Mouse (Mus musculus): ENCODE data around the gene Crxos. TPM values are rescaled to one million over a fixed set of nuclear protein-coding genes. Genes with fewer than 3 reads are reported as not detected.
A peak's percentile ranks its signal among the peaks of the same experiment; 100 is the strongest.
"Not testable (repeated sequence)": the region's sequence is repeated elsewhere in the genome, so short reads cannot be mapped to it uniquely, and the experiment has no call there.

The Crxos gene
- polyA plus RNA-seq, 1 experiment from 2014 or later, result not detected

DNA sequence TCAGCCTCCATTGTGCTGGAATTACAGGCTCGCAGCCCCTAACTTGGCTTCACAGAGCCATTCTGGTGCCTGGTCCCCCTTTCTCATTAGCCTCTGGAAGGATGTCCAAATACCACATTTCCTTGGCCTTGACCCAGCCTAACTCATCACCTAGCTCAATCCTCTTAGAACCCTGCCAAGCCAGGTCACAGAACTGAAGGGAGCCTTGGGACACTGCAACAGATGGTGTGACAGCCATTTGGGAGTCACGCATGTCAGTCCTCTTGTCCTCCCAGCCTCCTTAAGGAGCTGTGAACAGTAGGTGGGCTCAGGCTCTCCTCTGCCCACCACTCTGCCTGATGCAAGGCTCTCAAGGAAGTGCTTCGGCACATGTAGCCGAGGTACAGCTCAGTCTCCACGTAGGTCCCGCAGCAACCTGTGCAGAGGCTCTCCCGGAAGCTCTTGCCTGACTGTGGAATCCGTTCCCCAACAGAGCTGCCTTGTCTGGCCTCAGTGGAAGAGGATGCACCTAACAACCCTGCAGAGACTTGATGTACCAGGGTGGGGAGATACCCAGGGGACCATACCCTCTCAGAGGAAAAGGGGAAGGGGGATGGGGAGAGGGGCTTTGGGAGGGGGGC, 25.7 kb downstream of the Crxos start:
- H3K27me3 ChIP-seq, result no peaks in the 10 kb centered on the region
- WGBS, result 84% methylated on average over 8 of the region's 8 CpGs
- no peak overlapping the region for H3K27ac ChIP-seq (replicated peaks)
- H3K4me1 ChIP-seq (replicated peaks), result no peaks in the 10 kb centered on the region
- H3K4me2 ChIP-seq, result no peak overlapping the region
- ATAC-seq (ENCODE audit: low FRiP score, low read depth), result no peak
- no peak overlapping the region for H3K4me3 ChIP-seq
- no peak overlapping the region for H3K9ac ChIP-seq
- no peaks in the 10 kb centered on the region for H3K36me3 ChIP-seq
- H3K9me3 ChIP-seq, result no peaks in the 10 kb centered on the region

DNA sequence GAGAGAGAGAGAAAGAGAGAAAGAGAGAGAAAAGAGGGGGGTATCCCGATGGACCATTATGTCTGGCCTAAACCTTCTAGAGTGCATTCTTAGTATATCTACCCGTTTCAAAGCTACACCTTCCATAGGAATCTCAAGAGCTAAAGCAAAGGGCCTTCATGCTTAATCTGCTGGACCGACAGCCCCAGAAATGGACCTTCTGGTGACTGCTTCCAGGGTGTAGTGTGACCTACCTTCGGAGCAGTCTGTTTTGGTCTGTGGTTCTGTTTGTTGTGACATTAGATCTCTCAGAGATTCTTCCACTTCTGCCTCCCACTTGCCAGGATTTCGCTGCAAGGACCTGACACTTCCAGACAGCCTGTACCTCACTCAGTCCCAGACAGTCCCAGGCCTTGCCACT, 28.1 kb downstream of the Crxos start:
- Histone ChIP-seq H3K36me3 (no peaks in the 10 kb centered on the region), H3K4me1 (replicated peaks) (no peaks in the 10 kb centered on the region), H3K4me3 (no peak overlapping the region), H3K9me3 (no peaks in the 10 kb centered on the region), H3K27ac (replicated peaks) (no peak overlapping the region), H3K4me2 (no peak overlapping the region), H3K9ac (no peak overlapping the region), H3K27me3 (no peaks in the 10 kb centered on the region)
- no peak for ATAC-seq (ENCODE audit: low FRiP score, low read depth)
- WGBS, result 86% methylated on average over 5 of the region's 5 CpGs

DNA sequence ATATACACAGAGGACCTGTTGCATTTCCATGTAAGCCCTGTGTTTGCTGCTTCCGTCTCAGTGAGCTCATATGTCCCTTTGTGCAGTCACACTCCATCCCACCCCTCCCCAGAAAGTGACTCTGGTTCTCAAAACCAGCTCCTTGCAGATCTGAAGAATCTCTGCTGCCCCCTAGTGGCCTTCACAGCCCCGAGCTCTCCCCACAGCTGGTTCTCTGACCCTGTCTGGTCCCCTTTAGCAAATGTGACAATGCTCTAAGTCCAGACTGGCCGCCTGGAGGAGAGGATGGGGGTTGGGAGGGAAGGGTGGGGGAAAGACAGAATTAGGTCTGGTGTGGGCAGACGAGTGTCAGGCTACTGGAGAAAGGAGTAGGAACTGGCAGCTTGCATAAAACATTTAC, 29.8 kb downstream of the Crxos start:
- peak; percentile 46; the same call in 1 of the 2 replicates for ATAC-seq (ENCODE audit: low FRiP score, low read depth)
- Histone ChIP-seq H3K9ac (no peak overlapping the region), H3K9me3 (no peaks in the 10 kb centered on the region), H3K4me3 (no peak overlapping the region), H3K4me1 (replicated peaks) (no peaks in the 10 kb centered on the region), H3K27ac (replicated peaks) (no peak overlapping the region), H3K36me3 (peaks cover 7% of the 10 kb centered on the region), H3K27me3 (no peaks in the 10 kb centered on the region), H3K4me2 (no peak overlapping the region)
- WGBS, result 1% methylated on average over 4 of the region's 4 CpGs

DNA sequence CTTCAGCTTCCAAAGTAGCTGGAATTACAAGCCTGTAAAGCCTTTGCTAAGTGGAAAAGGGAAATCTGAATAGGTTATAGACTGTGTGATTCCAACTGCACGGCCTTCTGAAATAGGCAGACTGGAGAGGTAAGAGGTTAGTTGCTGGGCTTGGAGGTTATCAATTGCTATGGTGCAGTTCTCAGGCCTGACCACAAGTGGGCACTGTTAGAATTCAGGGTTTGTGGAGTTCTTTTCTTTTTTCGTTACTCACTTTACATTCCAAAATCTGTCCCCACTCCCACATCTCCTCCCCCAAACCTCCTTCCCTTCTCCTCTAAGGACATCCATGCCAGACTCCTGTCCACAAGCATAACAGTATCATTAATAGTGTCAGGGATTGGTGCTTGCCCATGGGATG, 31.8 kb downstream of the Crxos start:
- H3K4me2 ChIP-seq, result no peak overlapping the region
- no peak overlapping the region for H3K27ac ChIP-seq (replicated peaks)
- H3K4me3 ChIP-seq, result no peak overlapping the region
- no peaks in the 10 kb centered on the region for H3K4me1 ChIP-seq (replicated peaks)
- peaks cover 21% of the 10 kb centered on the region for H3K36me3 ChIP-seq
- H3K27me3 ChIP-seq, result no peaks in the 10 kb centered on the region
- 36% methylated on average over 2 of the region's 2 CpGs for WGBS
- ATAC-seq (ENCODE audit: low FRiP score, low read depth), result no peak
- H3K9ac ChIP-seq, result no peak overlapping the region
- no peaks in the 10 kb centered on the region for H3K9me3 ChIP-seq

DNA sequence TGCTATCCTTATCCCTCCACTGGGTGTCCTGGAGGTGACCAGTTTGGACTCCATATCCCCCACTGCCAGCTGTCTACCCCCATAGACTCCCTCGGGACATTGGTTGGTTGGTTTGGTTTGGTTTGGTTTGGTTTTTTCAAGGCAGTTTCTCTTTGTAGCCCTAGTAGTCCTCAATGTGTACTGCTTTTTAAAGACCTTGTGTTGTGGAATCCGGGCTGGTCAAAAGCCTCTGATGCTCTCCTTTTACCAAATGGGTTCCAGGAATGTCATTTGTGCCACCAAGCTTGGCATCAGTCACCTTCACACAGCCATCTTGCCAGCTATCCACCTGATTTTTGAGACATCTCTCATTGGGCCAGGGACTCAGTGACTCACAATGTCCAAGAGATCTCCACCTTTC, 32.3 kb downstream of the Crxos start:
- Histone ChIP-seq H3K9me3 (no peaks in the 10 kb centered on the region), H3K27ac (replicated peaks) (no peak overlapping the region), H3K4me2 (no peak overlapping the region), H3K36me3 (peaks cover 26% of the 10 kb centered on the region), H3K4me1 (replicated peaks) (peaks cover 4% of the 10 kb centered on the region; the same call in 1 of the 2 replicates), H3K9ac (no peak overlapping the region), H3K4me3 (no peak overlapping the region), H3K27me3 (no peaks in the 10 kb centered on the region)
- no peak for ATAC-seq (ENCODE audit: low FRiP score, low read depth)
- 87% methylated on average over 2 of the region's 2 CpGs for WGBS

DNA sequence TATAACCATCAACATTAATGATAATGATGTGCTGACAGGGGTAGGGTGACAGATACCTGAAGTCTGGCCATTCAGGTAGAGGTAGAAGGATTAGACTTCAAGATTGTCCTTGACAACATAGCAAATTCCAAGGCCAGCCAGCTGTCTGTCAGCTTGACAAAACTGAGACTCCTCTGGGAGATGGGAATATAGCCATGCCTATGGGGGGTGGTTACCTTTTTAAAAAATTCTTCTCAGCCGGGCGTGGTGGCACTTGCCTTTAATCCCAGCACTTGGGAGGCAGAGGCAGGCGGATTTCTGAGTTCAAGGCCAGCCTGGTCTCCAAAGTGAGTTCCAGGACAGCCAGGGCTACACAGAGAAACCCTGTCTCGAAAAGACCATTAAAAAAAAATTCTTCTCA, 33.3 kb downstream of the Crxos start:
- H3K9me3 ChIP-seq; H3K4me3 ChIP-seq; H3K27ac ChIP-seq (replicated peaks); H3K9ac ChIP-seq; H3K4me2 ChIP-seq; ATAC-seq (ENCODE audit: low FRiP score, low read depth); H3K27me3 ChIP-seq: not testable (repeated sequence)
- WGBS, result 93% methylated on average over 4 of the region's 4 CpGs
- H3K36me3 ChIP-seq, result peaks cover 33% of the 10 kb centered on the region
- peaks cover 13% of the 10 kb centered on the region for H3K4me1 ChIP-seq (replicated peaks)

DNA sequence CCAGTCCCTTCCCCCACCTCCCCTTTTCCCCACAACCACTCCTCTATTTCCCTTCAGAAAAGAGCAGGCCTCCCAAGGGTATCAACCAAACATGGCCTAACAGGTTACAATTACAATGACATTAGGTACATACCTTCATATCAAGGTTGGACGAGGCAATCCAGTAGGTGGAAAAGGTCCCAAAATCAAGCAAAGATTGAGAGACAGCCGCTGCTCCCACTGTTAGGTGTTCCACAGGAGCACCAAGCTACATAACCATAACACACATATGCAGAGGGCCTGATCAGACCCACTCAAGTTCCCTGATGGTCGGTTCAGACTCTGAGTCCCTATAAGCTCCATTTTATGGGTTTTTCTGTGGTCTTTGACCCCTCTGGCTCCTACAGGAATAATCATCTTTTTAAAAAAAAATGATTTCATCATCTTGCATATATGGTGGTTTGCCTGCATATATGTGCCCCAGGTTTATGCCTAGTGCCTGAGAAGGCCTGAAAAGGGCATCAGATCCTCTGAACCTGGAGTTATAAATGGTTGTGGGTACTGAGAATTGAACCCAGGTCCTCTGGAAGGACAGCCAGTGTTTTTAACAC, 33.8 kb downstream of the Crxos start:
- Histone ChIP-seq H3K27me3 (no peaks in the 10 kb centered on the region), H3K4me1 (replicated peaks) (peaks cover 18% of the 10 kb centered on the region), H3K4me2 (no peak overlapping the region), H3K27ac (replicated peaks) (no peak overlapping the region), H3K4me3 (no peak overlapping the region), H3K9ac (no peak overlapping the region), H3K36me3 (peaks cover 33% of the 10 kb centered on the region), H3K9me3 (no peaks in the 10 kb centered on the region)
- WGBS, result 92% methylated on average over 3 of the region's 3 CpGs
- no peak for ATAC-seq (ENCODE audit: low FRiP score, low read depth)

DNA sequence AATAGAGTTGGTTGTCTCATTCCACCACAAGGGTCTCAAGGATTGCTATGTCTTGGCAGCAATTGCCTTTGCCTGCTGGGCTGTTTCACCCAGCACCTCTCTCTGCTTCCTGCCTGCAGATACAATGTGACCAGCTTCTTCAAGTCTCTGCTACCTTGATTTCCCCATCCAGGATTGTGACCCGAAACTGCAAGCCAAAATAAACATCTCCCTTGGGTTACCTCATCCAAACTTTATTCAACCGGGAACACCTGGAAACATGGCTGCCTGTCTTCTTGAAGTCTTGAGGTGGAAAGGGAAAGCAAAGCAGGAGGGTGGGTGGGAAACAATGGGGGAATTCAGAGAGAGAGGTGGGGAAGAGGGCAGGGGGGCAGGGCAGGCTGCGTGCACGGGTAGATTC, 34.6 kb downstream of the Crxos start:
- peaks cover 33% of the 10 kb centered on the region for H3K36me3 ChIP-seq
- no peaks in the 10 kb centered on the region for H3K27me3 ChIP-seq
- no peak overlapping the region for H3K4me3 ChIP-seq
- H3K4me1 ChIP-seq (replicated peaks), result peaks cover 22% of the 10 kb centered on the region
- ATAC-seq (ENCODE audit: low FRiP score, low read depth), result no peak
- no peaks in the 10 kb centered on the region for H3K9me3 ChIP-seq
- no peak overlapping the region for H3K27ac ChIP-seq (replicated peaks)
- 81% methylated on average over 4 of the region's 4 CpGs for WGBS
- no peak overlapping the region for H3K4me2 ChIP-seq
- H3K9ac ChIP-seq, result no peak overlapping the region

DNA sequence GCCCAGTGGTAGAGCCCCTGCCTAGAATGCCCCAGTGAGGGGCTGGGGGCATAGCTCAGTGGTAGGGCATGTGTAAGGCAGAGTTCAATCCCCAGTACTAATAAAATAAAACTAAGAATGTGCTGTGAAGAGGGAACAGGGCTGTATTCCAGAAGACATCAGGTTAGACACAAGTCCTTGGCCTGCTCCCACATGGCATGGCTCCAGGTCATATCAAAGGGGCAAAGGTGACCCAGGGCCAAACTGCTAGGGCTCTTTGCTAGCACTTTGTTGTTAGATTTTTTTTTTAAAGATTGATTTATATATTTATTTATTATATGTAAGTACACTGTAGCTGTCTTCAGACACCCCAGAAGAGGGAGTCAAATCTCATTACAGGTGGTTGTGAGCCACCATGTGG, 36.0 kb downstream of the Crxos start:
- Histone ChIP-seq H3K27ac (replicated peaks) (no peak overlapping the region), H3K9me3 (no peaks in the 10 kb centered on the region), H3K27me3 (no peaks in the 10 kb centered on the region), H3K9ac (no peak overlapping the region), H3K36me3 (peaks cover 33% of the 10 kb centered on the region), H3K4me1 (replicated peaks) (peaks cover 28% of the 10 kb centered on the region), H3K4me3 (no peak overlapping the region), H3K4me2 (no peak overlapping the region)
- ATAC-seq (ENCODE audit: low FRiP score, low read depth), result no peak

DNA sequence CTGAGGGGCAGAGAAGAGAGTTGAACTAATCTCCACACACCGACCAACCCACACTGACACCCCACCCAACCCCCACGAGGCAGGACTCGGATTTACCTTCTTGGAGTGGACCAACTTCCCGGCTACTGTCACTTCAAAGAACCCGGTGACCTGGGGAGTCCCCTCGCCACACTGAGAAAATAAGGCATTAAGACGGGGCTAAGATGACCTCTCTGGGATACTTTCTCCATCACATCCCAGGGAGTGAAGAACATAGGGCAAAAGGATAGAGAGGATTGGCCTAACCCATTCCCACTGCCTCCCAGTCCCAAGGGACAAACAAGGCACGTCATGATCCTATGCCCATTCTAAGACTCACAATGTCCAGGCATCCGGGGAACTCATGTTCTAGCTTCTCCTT, 37.5 kb downstream of the Crxos start:
- H3K9me3 ChIP-seq, result no peaks in the 10 kb centered on the region
- no peak for ATAC-seq (ENCODE audit: low FRiP score, low read depth)
- WGBS, result 94% methylated on average over 9 of the region's 9 CpGs
- H3K36me3 ChIP-seq, result peaks cover 33% of the 10 kb centered on the region
- no peak overlapping the region for H3K27ac ChIP-seq (replicated peaks)
- peak overlapping the region; percentile 79 for H3K4me2 ChIP-seq
- H3K4me3 ChIP-seq, result peak overlapping the region; percentile 63
- H3K27me3 ChIP-seq, result no peaks in the 10 kb centered on the region
- peaks cover 28% of the 10 kb centered on the region for H3K4me1 ChIP-seq (replicated peaks)
- H3K9ac ChIP-seq, result 0 out of 2 replicates have a peak overlapping the region, but pooled peaks have one; percentile 66

DNA sequence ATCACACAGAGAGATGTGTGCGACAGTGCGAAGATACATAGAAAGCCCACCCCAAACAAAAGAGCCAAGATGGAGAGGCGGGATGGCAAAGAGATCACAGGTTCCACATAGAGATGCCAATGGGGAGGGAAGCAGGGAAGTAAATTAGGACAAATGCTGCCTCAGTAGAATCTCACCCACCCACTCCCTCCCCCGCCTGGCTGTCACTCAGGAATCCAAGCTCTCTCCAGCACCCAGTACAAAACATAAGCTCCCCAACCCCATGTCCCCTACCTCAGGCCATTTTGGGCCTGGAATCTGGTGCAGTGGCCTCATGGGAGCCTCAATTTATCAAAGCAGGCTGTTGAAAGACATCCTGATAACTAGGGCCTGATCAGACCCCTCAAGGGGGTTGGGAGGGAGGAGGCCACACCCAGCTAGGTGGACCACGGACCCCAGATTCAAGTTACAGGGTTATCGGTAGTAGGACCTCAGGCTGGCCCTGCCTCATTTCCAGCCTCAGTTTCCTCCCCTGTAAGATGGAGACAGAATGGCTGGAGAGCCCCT, 38.3 kb downstream of the Crxos start:
- 86% methylated on average over 6 of the region's 6 CpGs for WGBS
- no peak overlapping the region for H3K27ac ChIP-seq (replicated peaks)

DNA sequence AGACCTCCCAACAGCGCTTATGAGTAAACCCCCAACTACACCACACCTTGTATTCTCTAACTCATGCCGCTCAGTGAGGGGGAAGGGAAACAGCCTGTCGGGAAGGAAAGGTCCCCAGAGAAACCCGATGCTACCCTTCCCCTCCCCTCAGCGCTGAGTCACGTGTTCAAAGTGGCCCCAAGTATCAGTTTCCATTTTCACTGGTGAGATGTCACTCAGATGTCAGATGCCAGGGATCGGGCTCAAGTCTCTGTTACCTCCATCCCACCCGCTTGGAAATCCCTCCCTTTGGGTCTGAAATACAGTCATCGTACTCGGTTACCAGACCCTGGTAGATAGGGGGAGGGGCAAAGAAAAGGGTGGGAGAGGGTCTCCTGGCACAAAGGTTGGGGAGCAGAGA, 39.4 kb downstream of the Crxos start:
- Histone ChIP-seq H3K36me3 (peaks cover 30% of the 10 kb centered on the region), H3K4me3 (peak overlapping the region; percentile 63), H3K4me2 (peak overlapping the region; percentile 79), H3K27me3 (no peaks in the 10 kb centered on the region), H3K27ac (replicated peaks) (peak overlapping the region; percentile 91), H3K9ac (peak overlapping the region; percentile 66), H3K9me3 (no peaks in the 10 kb centered on the region), H3K4me1 (replicated peaks) (peaks cover 28% of the 10 kb centered on the region)
- under 1% methylated on average over 10 of the region's 10 CpGs for WGBS
- ATAC-seq (ENCODE audit: low FRiP score, low read depth), result peak; percentile 44

More for the DNA sequence above, 38.3 kb downstream of the Crxos start:
- peaks cover 28% of the 10 kb centered on the region for H3K4me1 ChIP-seq (replicated peaks)
- peaks cover 33% of the 10 kb centered on the region for H3K36me3 ChIP-seq
- peak overlapping the region; percentile 66 for H3K9ac ChIP-seq
- no peak for ATAC-seq (ENCODE audit: low FRiP score, low read depth)
- peak overlapping the region; percentile 79 for H3K4me2 ChIP-seq
- peak overlapping the region; percentile 63 for H3K4me3 ChIP-seq
- no peaks in the 10 kb centered on the region for H3K9me3 ChIP-seq
- no peaks in the 10 kb centered on the region for H3K27me3 ChIP-seq

Measured in hindbrain, embryonic 15.5 days (tissue).